Mouse (Mus musculus): ENCODE results near the gene Hrk.

DNA sequence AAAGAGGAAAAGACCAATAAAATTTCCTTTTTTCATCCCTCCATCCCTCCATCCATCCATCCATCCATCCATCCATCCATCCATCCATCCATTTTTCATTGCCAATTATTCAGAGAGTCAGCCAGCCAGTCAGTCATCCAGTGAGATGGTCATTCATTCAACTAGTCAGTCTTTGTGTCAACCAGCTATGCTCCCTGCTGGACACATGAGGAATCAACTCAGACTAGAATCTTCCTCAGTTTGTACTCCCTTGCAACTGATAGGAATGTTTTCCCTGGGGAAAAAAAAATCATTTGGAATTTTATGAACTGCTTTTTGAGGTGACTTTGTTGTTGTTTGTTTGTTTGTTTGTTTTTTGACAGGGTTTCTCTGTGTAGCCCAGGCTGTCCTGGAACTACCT, 1.0 kb downstream of the Hrk start:
- TF ChIP-seq CTCF (conservative IDR thresholded peaks at IDR 0.05; ENCODE audit: insufficient read depth, insufficient read length, low read depth, low read length) (no peak), POLR2A (IDR thresholded peaks at IDR 0.05; ENCODE audit: low read depth, low read length) (no peak)
